Mouse (Mus musculus): Measurements from ENCODE around the gene Cyp4v3. TPM values are rescaled to one million over a fixed set of nuclear protein-coding genes. Genes with fewer than 3 reads are reported as not detected.
"Not testable (repeated sequence)": the region's sequence is repeated elsewhere in the genome, so short reads cannot be mapped to it uniquely, and the experiment has no call there.

The Cyp4v3 gene
- polyA plus RNA-seq (2015; fragmentation: Nextera tagmentation; extraction: Ambion mirVana) = 1.8 and 2.0 TPM in 2 replicates

GRCm38 (mm10) chr8:45332685-45333409 is at the start of gene Cyp4v3:
Gene Cyp4v3 (minus strand): TSS chr8:45333216.
- peak; percentile 36 for DNase-seq (ENCODE audit: low spot score)

GRCm38 (mm10) chr8:45381963-45382347 is 48.9 kb upstream of the Cyp4v3 start, which contains the start of gene Fam149a:
Gene Fam149a (minus strand): TSS chr8:45382291.
- no peak for DNase-seq (ENCODE audit: low spot score)

- no peak for DNase-seq (ENCODE audit: low spot score)
Observed at GRCm38 (mm10) chr8:45381075-45381962, 48.3 kb upstream of the Cyp4v3 start.

- no peak for DNase-seq (ENCODE audit: low spot score)
Observed at GRCm38 (mm10) chr8:45380598-45380997, 47.6 kb upstream of the Cyp4v3 start.

GRCm38 (mm10) chr8:45374071-45374470 is 41.1 kb upstream of the Cyp4v3 start:
- no peak for DNase-seq (ENCODE audit: low spot score)

GRCm38 (mm10) chr8:45367154-45367553 is 34.1 kb upstream of the Cyp4v3 start:
- DNase-seq (ENCODE audit: low spot score) = no peak

GRCm38 (mm10) chr8:45363220-45363619 is 30.2 kb upstream of the Cyp4v3 start:
- no peak for DNase-seq (ENCODE audit: low spot score)

GRCm38 (mm10) chr8:45362323-45362722 is 29.3 kb upstream of the Cyp4v3 start:
- no peak for DNase-seq (ENCODE audit: low spot score)

GRCm38 (mm10) chr8:45359091-45359605 is 26.1 kb upstream of the Cyp4v3 start:
- no peak for DNase-seq (ENCODE audit: low spot score)

GRCm38 (mm10) chr8:45358132-45358918 is 25.3 kb upstream of the Cyp4v3 start:
- no peak for DNase-seq (ENCODE audit: low spot score)

GRCm38 (mm10) chr8:45355809-45356208 is 22.8 kb upstream of the Cyp4v3 start:
- DNase-seq (ENCODE audit: low spot score) = no peak

- peak; percentile 55 for DNase-seq (ENCODE audit: low spot score)
Observed at GRCm38 (mm10) chr8:45345031-45345430, 12.0 kb upstream of the Cyp4v3 start.

- DNase-seq (ENCODE audit: low spot score) = no peak
Observed at GRCm38 (mm10) chr8:45344298-45344697, 11.3 kb upstream of the Cyp4v3 start.

- DNase-seq (ENCODE audit: low spot score) = no peak
Observed at GRCm38 (mm10) chr8:45341630-45342628, 8.9 kb upstream of the Cyp4v3 start.

- DNase-seq (ENCODE audit: low spot score) = no peak
Observed at GRCm38 (mm10) chr8:45333493-45333892, 477 bp upstream of the Cyp4v3 start.

- no peak for DNase-seq (ENCODE audit: low spot score)
Observed at GRCm38 (mm10) chr8:45330856-45331255, 2.2 kb downstream of the Cyp4v3 start.

GRCm38 (mm10) chr8:45329206-45329980 is 3.6 kb downstream of the Cyp4v3 start:
- DNase-seq (ENCODE audit: low spot score) = no peak

- DNase-seq (ENCODE audit: low spot score) = not testable (repeated sequence)
Observed at GRCm38 (mm10) chr8:45327076-45327475, 5.9 kb downstream of the Cyp4v3 start.

- no peak for DNase-seq (ENCODE audit: low spot score)
Observed at GRCm38 (mm10) chr8:45324151-45324550, 8.9 kb downstream of the Cyp4v3 start.
